Mouse (Mus musculus) myocyte (in vitro differentiated cells): ENCODE data around the gene Epp13. TPM values are rescaled to one million over a fixed set of nuclear protein-coding genes. Genes with fewer than 3 reads are reported as not detected.
"Not testable (repeated sequence)": the region's sequence is repeated elsewhere in the genome, so short reads cannot be mapped to it uniquely, and the experiment has no call there.

Experiments
- H3K27me3 ChIP-seq: one replicate; pipeline ENCODE4 v1.6.1; 2011; ENCODE audit not compliant: control insufficient read depth, insufficient read depth, insufficient read length
- H3K36me3 ChIP-seq: one replicate; pipeline ENCODE4 v1.6.1; 2011; ENCODE audit not compliant: control insufficient read depth, insufficient read depth
- H3K4me2 ChIP-seq: one replicate; pipeline ENCODE4 v1.6.1; 2011; ENCODE audit warnings: low read depth, control low read depth
- H3K4me3 ChIP-seq: one replicate; pipeline ENCODE4 v1.5.1; 2011; ENCODE audit warnings: mild to moderate bottlenecking, control low read depth, moderate library complexity
- H3K79me2 ChIP-seq: one replicate; pipeline ENCODE4 v1.6.1; 2011; ENCODE audit not compliant: control insufficient read depth, insufficient read depth
- H3ac ChIP-seq: one replicate; pipeline ENCODE4 v1.6.1; 2011; ENCODE audit not compliant: control insufficient read depth, insufficient read length
- CEBPB ChIP-seq: IDR thresholded peaks from 2 replicates; pipeline ENCODE4 v1.6.1; 2011; ENCODE audit warnings: mild to moderate bottlenecking, moderate library complexity; ENCODE audit not compliant: poor library complexity, insufficient read depth, severe bottlenecking
- E2F4 ChIP-seq: IDR thresholded peaks from one replicate; pipeline ENCODE4 v1.6.1; 2011; ENCODE audit warnings: mild to moderate bottlenecking, control low read depth, moderate library complexity; ENCODE audit not compliant: insufficient read depth
- MAX ChIP-seq: IDR thresholded peaks from one replicate; pipeline ENCODE4 v1.6.1; 2011; ENCODE audit warnings: low read depth, mild to moderate bottlenecking, control low read depth
- MYOD1 ChIP-seq, 3 experiments: IDR thresholded peaks; one replicate each; pipeline ENCODE4 v1.6.1; 2011; ENCODE audit warnings: control low read depth in 2 of 3, low read depth in 2 of 3, mild to moderate bottlenecking in 2 of 3, moderate library complexity in 1 of 3; ENCODE audit not compliant: insufficient read length in 2 of 3, control insufficient read depth in 1 of 3
- MYOG ChIP-seq, 3 experiments: IDR thresholded peaks; one replicate each; pipeline ENCODE4 v1.6.1; 2011; ENCODE audit warnings: control low read depth in 2 of 3, low read depth in 2 of 3, mild to moderate bottlenecking in 2 of 3; ENCODE audit not compliant: insufficient read length in 2 of 3, control insufficient read depth in 1 of 3, insufficient read depth in 1 of 3
- POLR2A ChIP-seq: IDR thresholded peaks from one replicate; pipeline ENCODE4 v1.6.1; 2011; ENCODE audit warnings: low read depth, mild to moderate bottlenecking, control low read depth, moderate library complexity; ENCODE audit not compliant: insufficient read length
- POLR2AphosphoS2 ChIP-seq: IDR thresholded peaks from one replicate; pipeline ENCODE4 v1.6.1; 2011; ENCODE audit warnings: low read depth, control low read depth; ENCODE audit not compliant: insufficient read length
- REST ChIP-seq: IDR thresholded peaks from one replicate; pipeline ENCODE4 v1.6.1; 2011; ENCODE audit warnings: mild to moderate bottlenecking, control low read depth, moderate library complexity; ENCODE audit not compliant: insufficient read depth, insufficient read length
- SRF ChIP-seq: IDR thresholded peaks from one replicate; pipeline ENCODE4 v1.6.1; 2011; ENCODE audit warnings: low read depth; ENCODE audit not compliant: control insufficient read depth, insufficient read length
- TCF12 ChIP-seq: IDR thresholded peaks from one replicate; pipeline ENCODE4 v1.6.1; 2011; ENCODE audit warnings: mild to moderate bottlenecking, control low read depth; ENCODE audit not compliant: poor library complexity, insufficient read depth, severe bottlenecking
- TCF3 ChIP-seq: IDR thresholded peaks from one replicate; pipeline ENCODE4 v1.6.1; 2011; ENCODE audit warnings: low read depth, control low read depth; ENCODE audit not compliant: insufficient read length
- USF1 ChIP-seq: IDR thresholded peaks from one replicate; pipeline ENCODE4 v1.6.1; 2011; ENCODE audit warnings: low read depth, mild to moderate bottlenecking, control low read depth, moderate library complexity
- polyA plus RNA-seq: library from polyadenylated mRNA; unstranded; fragments of >200 nt; fragmentation: generic; extraction: Trizol; gene quantifications from one replicate; pipeline ENCODE4 v1.2.1, GENCODE M21; 2012; ENCODE audit warnings: missing spikeins

Epp13 gene
- polyA plus RNA-seq, 1 experiment: not detected

DNA sequence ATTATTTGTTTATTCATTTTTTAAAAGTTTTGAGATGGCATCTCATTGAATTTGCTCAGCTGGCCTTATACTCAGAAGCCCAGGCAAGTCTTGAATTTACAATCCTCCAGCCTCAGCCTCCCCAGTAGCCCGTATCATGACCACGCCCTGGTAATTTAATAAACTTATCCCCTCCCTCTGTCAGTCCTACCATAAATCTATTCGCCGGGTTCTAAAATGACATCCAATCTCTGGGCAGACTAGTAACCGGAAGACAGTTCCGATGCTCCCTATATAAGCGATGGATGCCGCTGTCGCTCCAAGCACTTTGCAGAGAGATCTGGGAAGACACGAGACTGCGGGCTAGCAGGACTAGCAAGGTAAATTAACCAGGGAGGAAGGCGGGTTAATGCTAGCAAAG is 30.5 kb upstream of the Epp13 start, which contains the start of gene Zscan5b:
TSS of gene Zscan5b (plus strand) at position 301 of the 400 bp plus-strand sequence.
- Histone ChIP-seq H3K4me3 (no peak within 1 kb of the TSS), H3K36me3 (no peaks in the 10 kb centered on the region), H3K4me2 (no peak within 1 kb of the TSS), H3K27me3 (no peaks in the 10 kb centered on the region), H3ac (no peak within 1 kb of the TSS), H3K79me2 (no peaks in the 10 kb centered on the region)
- TF ChIP-seq TCF3 (no peak), CEBPB (no peak), MYOG (IDR thresholded peaks at IDR 0.05; ENCODE audit: control insufficient read depth in 1 of 3, insufficient read depth in 1 of 3, insufficient read length in 2 of 3, low read depth in 2 of 3) (no peak), SRF (no peak), USF1 (no peak), E2F4 (no peak), TCF12 (no peak), MAX (no peak), POLR2AphosphoS2 (no peak), REST (no peak), POLR2A (no peak)

DNA sequence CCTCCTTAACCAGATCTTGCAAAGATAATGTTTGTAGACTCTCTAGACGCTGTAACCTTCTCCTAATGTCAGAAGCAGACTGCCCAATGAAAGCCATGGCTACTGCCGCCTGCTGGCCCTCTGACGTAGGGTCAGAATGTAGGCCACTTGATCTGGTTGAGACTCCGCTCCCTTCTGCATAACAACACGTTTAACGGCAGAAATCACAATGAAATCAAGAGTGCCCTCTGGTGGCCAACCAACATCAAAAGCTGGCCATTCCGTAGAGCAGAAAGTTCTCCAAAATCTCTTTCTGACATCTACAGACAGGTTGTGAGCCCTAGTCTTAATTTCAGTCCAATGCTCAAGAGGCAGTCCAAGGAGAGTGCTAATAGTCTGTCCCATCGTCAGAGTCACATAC is 24.0 kb upstream of the Epp13 start:
- not testable (repeated sequence) for H3K79me2 ChIP-seq, H3K4me3 ChIP-seq, H3K36me3 ChIP-seq, H3K4me2 ChIP-seq, H3ac ChIP-seq, H3K27me3 ChIP-seq

DNA sequence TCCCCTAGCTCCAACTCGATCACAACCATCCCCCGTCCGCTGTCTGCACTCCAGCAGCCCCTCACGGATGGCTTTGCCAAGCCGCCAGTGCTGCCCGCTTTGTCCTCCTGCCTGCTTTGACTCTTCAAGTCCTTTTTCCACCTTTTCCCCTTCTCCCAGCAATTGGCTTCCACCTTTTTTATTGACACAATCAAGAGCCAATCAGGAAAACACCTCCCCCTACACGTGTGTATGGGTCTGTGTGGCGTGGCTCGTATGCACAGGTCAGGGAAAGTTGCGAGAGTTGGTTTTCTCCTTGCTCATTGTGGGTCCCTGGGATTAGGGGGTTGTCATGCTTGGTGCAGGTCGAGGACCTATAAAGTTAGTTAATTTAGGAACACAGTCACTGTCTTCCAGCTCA is 12.7 kb upstream of the Epp13 start:
- Histone ChIP-seq H3K79me2 (no peaks in the 10 kb centered on the region), H3K36me3 (no peaks in the 10 kb centered on the region), H3K4me2 (no peak overlapping the region), H3K4me3 (no peak overlapping the region), H3ac (no peak overlapping the region), H3K27me3 (peaks cover 15% of the 10 kb centered on the region)
- TF ChIP-seq E2F4: no peak
- no peak for TF ChIP-seq TCF12
- TF ChIP-seq REST: no peak
- TF ChIP-seq USF1: no peak
- TF ChIP-seq CEBPB: no peak
- no peak for TF ChIP-seq MAX
- no peak for TF ChIP-seq POLR2AphosphoS2
- TF ChIP-seq MYOD1 (IDR thresholded peaks at IDR 0.05; ENCODE audit: control insufficient read depth in 1 of 3, insufficient read length in 2 of 3, low read depth in 2 of 3): no peak
- TF ChIP-seq MYOG (IDR thresholded peaks at IDR 0.05; ENCODE audit: control insufficient read depth in 1 of 3, insufficient read depth in 1 of 3, insufficient read length in 2 of 3, low read depth in 2 of 3): no peak
- TF ChIP-seq TCF3: no peak
- TF ChIP-seq POLR2A: no peak
- TF ChIP-seq SRF: no peak

DNA sequence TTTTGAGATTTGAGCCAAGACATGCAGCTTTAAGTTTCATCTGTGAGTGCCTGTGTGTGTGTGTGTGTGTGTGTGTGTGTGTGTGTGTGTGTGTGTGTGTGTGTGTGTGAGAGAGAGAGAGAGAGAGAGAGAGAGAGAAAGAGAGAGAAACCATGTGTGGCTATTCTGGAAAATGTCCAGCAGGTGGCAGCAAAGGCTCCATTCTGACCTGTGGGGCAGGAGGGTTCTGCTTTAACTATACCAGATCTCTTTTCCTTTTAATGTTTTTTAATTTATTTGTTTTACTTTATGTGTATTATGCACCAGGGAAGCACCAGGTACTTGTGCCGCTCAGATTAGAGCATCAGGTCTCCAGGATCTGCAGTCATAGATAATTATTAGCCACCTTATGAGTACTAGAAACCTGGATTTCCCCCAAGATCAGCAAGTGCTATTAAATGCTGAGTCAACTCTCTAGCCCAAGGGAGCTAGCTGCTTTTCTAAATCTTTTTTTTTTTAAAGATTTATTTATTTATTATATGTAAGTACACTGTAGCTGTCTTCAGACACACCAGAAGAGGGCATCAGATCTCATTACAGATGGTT is 11.6 kb upstream of the Epp13 start:
- H3K4me3 ChIP-seq, H3K79me2 ChIP-seq, H3ac ChIP-seq: not testable (repeated sequence)

DNA sequence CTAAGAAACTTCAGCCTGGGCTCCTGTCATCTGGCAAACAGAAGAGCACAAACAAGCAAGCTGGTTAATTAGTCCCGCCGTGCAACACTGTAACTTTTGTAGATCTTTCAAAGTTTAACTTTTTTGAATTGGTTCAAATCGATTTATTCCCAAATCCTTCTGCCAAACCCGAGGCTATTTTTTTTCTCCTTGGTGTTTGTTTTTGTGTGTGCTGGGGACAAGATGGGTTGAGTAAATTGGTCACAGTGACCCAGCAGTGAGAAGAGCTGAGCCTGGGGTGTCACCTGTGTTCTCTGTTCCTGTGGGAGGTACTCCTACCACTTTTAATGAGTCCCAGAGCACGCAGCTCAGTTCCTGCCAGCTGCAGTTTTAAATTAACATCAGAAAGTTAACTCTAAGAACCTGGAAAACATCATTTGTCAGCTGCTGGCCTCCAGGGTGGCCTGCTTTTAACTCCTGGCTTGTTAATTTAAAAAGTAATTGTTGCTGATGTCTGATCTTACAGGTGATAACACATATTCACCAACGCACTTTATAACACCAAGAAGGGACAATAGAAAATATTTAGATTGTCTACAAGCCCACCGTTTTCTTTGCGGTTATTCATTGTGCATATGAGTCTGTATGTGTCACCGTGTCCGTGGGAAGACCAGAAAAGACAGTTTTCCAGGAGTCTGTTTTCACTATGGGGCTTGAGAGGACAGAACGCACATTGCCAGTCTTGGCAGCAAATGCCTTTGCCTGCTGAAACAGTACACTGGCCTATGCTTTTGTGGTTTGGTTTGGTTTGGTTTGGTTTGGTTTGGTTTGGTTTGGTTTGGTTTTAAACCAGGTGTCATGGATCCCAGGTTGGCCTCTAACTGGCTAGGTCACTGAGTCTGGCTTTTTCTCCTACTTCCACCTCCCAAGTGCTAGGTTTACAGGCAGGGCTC is 7.9 kb upstream of the Epp13 start:
- TF ChIP-seq MYOG (IDR thresholded peaks at IDR 0.05; ENCODE audit: control insufficient read depth in 1 of 3, insufficient read depth in 1 of 3, insufficient read length in 2 of 3, low read depth in 2 of 3) (no peak), TCF3 (no peak), CEBPB (no peak), MAX (no peak), REST (no peak), TCF12 (no peak), POLR2A (no peak)
- H3K4me3 ChIP-seq: no peak overlapping the region
- H3ac ChIP-seq: no peak overlapping the region
- H3K4me2 ChIP-seq: no peak overlapping the region
- H3K79me2 ChIP-seq: no peaks in the 10 kb centered on the region
- peaks cover 7% of the 10 kb centered on the region for H3K27me3 ChIP-seq
- no peaks in the 10 kb centered on the region for H3K36me3 ChIP-seq

More for the DNA sequence above, 11.6 kb upstream of the Epp13 start:
- H3K4me2 ChIP-seq, H3K36me3 ChIP-seq: not testable (repeated sequence)
- H3K27me3 ChIP-seq: peaks cover 15% of the 10 kb centered on the region
